Mouse (Mus musculus) hindbrain, embryonic 15.5 days (tissue): ENCODE data around the gene Insig1. TPM values are rescaled to one million over a fixed set of nuclear protein-coding genes. Genes with fewer than 3 reads are reported as not detected.

Experiments
- ATAC-seq: fragments of 200-750 bp; cut with Nextera tagmentation; 2 replicates; pipeline ENCODE4 v1.8.0; 2017; ENCODE audit warnings: low read depth, moderate number of reproducible peaks, moderate TSS enrichment; ENCODE audit not compliant: low FRiP score
- H3K27ac ChIP-seq: fragments of 300-500 bp; sonication (generic); replicated peaks from 2 replicates; pipeline ENCODE4 v1.5.1; 2015; ENCODE audit warnings: mild to moderate bottlenecking, inconsistent platforms
- H3K27me3 ChIP-seq: fragments of 300-500 bp; sonication (generic); 2 replicates; pipeline ENCODE4 v1.6.1; 2015; ENCODE audit warnings: control low read depth, inconsistent platforms
- H3K36me3 ChIP-seq: fragments of 300-500 bp; sonication (generic); 2 replicates; pipeline ENCODE4 v1.6.1; 2015; ENCODE audit warnings: control low read depth, inconsistent platforms
- H3K4me1 ChIP-seq: fragments of 300-500 bp; sonication (generic); replicated peaks from 2 replicates; pipeline ENCODE4 v1.6.1; 2015; ENCODE audit warnings: control low read depth, inconsistent platforms
- H3K4me2 ChIP-seq: fragments of 300-500 bp; sonication (generic); 2 replicates; pipeline ENCODE4 v1.6.1; 2015; ENCODE audit warnings: moderate library complexity, mild to moderate bottlenecking, inconsistent platforms
- H3K4me3 ChIP-seq: fragments of 300-500 bp; sonication (generic); 2 replicates; pipeline ENCODE4 v1.5.1; 2015; ENCODE audit warnings: mild to moderate bottlenecking, inconsistent platforms
- H3K9ac ChIP-seq: fragments of 300-500 bp; sonication (generic); 2 replicates; pipeline ENCODE4 v1.6.1; 2015; ENCODE audit warnings: inconsistent platforms
- H3K9me3 ChIP-seq: fragments of 300-500 bp; sonication (generic); 2 replicates; pipeline ENCODE4 v1.6.1; 2016; ENCODE audit warnings: control low read depth, inconsistent platforms
- WGBS: fragments of 180-500 bp; shearing (Covaris S2); methylation state at CpG from one replicate; pipeline ENCODE4 v1.1.7; 2015; 5-methylcytosine and 5-hydroxymethylcytosine counted together
- polyA plus RNA-seq: library from polyadenylated mRNA; unstranded; fragments of >200 nt; fragmentation: Nextera tagmentation; extraction: Ambion mirVana; gene quantifications from 2 replicates; pipeline ENCODE4 v1.2.1, GENCODE M21; 2015

Insig1 gene
- polyA plus RNA-seq, 1 experiment from 2014 or later, result 80.5 TPM

- H3K9ac ChIP-seq, result no peak overlapping the region
- H3K4me1 ChIP-seq, result no peaks in the 10 kb centered on the region
- ATAC-seq, result no peak
- H3K4me2 ChIP-seq, result no peak overlapping the region
- H3K27me3 ChIP-seq, result no peaks in the 10 kb centered on the region
- no peaks in the 10 kb centered on the region for H3K36me3 ChIP-seq
- no peaks in the 10 kb centered on the region for H3K9me3 ChIP-seq
- H3K27ac ChIP-seq, result no peak overlapping the region
- no peak overlapping the region for H3K4me3 ChIP-seq
- WGBS, result 90% methylated on average over 3 of the region's 3 CpGs
Measured at GRCm38 (mm10) chr5:28040726-28041125, 30.4 kb upstream of the Insig1 start.

DNA sequence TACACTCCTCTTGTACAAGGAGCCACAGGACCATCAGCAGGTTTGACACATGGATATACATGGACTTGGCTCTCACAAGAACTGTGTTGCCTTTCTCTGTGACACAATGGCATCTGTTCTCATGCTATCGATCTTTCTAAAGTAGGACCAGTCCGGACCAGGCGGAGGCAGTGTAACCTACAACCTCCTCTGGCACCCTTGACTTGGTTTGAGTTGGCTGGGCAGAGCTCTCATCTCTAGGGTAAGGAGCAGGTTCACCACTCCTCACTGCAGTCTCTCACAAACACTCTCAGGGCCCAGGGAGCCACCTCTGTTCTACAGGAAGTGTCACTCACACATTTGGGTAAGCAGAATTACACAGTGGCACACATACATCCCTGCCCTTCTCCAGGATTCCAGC, 29.1 kb upstream of the Insig1 start:
- no peak for ATAC-seq
- Histone ChIP-seq H3K36me3 (no peaks in the 10 kb centered on the region), H3K4me1 (no peaks in the 10 kb centered on the region), H3K4me3 (no peak overlapping the region), H3K27me3 (no peaks in the 10 kb centered on the region), H3K27ac (no peak overlapping the region), H3K9me3 (no peaks in the 10 kb centered on the region), H3K9ac (no peak overlapping the region), H3K4me2 (no peak overlapping the region)
- WGBS, result 98% methylated on average over 3 of the region's 3 CpGs

- H3K4me2 ChIP-seq, result no peak overlapping the region
- H3K27me3 ChIP-seq, result no peaks in the 10 kb centered on the region
- H3K9ac ChIP-seq, result no peak overlapping the region
- H3K4me1 ChIP-seq, result no peaks in the 10 kb centered on the region
- no peak for ATAC-seq
- 82% methylated on average over 2 of the region's 2 CpGs for WGBS
- H3K36me3 ChIP-seq, result no peaks in the 10 kb centered on the region
- H3K27ac ChIP-seq, result no peak overlapping the region
- no peaks in the 10 kb centered on the region for H3K9me3 ChIP-seq
- H3K4me3 ChIP-seq, result no peak overlapping the region
Measured at GRCm38 (mm10) chr5:28042779-28043178, 28.4 kb upstream of the Insig1 start.

GRCm38 (mm10) chr5:28043386-28043785, 27.8 kb upstream of the Insig1 start:
- no peak overlapping the region for H3K4me3 ChIP-seq
- no peaks in the 10 kb centered on the region for H3K4me1 ChIP-seq
- no peak overlapping the region for H3K9ac ChIP-seq
- H3K27me3 ChIP-seq, result no peaks in the 10 kb centered on the region
- 79% methylated on average over 5 of the region's 5 CpGs for WGBS
- ATAC-seq, result no peak
- no peaks in the 10 kb centered on the region for H3K9me3 ChIP-seq
- no peaks in the 10 kb centered on the region for H3K36me3 ChIP-seq
- no peak overlapping the region for H3K27ac ChIP-seq
- H3K4me2 ChIP-seq, result no peak overlapping the region

DNA sequence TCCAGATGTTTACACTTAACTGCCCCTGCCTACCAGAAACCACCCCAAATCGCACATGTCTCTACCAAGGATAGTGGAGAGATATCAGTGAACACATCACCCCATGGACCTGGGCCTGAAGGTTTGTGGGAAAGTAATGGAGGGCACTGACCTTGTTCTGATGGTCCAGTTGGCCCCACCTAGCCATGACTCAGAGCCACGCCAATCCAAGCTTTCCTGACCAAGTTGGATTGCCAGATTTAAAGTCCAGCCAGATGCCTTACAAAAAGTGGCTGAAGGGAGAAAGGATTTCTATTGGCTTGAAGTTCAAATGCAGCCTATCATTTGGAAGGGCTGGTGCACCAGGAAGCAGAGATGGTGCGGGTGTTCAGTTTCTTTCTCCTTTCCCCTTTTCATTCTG, 24.2 kb upstream of the Insig1 start:
- Histone ChIP-seq H3K27me3 (no peaks in the 10 kb centered on the region), H3K4me2 (no peak overlapping the region), H3K9me3 (no peaks in the 10 kb centered on the region), H3K4me3 (no peak overlapping the region), H3K27ac (no peak overlapping the region), H3K4me1 (no peaks in the 10 kb centered on the region), H3K9ac (no peak overlapping the region), H3K36me3 (no peaks in the 10 kb centered on the region)
- 86% methylated on average over 3 of the region's 3 CpGs for WGBS
- ATAC-seq, result no peak

DNA sequence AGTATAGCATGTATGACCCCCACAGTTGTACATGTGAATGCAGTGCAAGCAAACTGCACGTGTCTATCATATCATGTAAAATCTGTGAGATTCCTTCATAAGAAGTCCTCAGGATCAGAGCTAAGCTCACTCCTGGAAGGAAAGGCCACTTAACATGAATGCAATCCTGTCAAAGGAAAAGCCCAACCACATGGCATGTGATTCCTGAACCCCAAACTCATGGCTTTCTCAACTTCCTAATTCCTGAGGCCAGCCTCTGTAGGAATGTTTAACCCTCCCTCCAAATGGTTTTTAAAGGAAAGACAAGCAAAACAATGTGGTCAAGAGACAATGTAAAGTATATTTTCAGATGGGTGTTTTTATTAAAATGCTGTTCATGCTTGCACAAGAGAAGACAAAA, 23.2 kb upstream of the Insig1 start:
- no peak for ATAC-seq

DNA sequence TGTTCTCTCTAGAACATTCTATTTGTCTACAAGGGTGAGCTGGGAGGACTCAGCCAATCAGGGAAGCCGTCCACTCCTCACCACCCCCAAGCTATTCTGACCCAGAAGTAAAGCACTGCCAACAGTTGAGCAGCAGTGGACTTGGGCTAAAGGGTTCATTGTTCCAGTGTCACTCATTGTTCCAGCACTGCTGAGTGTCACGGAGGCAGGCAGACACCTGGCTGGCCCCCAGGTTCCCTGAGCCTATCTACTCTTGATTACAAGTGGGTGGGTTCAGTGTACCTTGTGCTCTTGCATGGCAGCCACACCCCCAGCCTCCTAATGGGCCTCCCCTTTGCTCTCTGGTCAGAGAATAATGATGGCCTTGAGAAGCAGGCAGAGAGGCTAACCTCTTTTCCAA, 15.7 kb upstream of the Insig1 start:
- H3K4me2 ChIP-seq, result no peak overlapping the region
- ATAC-seq, result no peak
- H3K27ac ChIP-seq, result no peak overlapping the region
- H3K27me3 ChIP-seq, result no peaks in the 10 kb centered on the region
- no peak overlapping the region for H3K4me3 ChIP-seq
- no peaks in the 10 kb centered on the region for H3K4me1 ChIP-seq
- no peaks in the 10 kb centered on the region for H3K36me3 ChIP-seq
- no peaks in the 10 kb centered on the region for H3K9me3 ChIP-seq
- H3K9ac ChIP-seq, result no peak overlapping the region
- 57% methylated on average over 2 of the region's 2 CpGs for WGBS

More for the DNA sequence above, 23.2 kb upstream of the Insig1 start:
- Histone ChIP-seq H3K4me3 (no peak overlapping the region), H3K9me3 (no peaks in the 10 kb centered on the region), H3K27ac (no peak overlapping the region), H3K27me3 (no peaks in the 10 kb centered on the region), H3K36me3 (no peaks in the 10 kb centered on the region), H3K4me1 (no peaks in the 10 kb centered on the region), H3K4me2 (no peak overlapping the region), H3K9ac (no peak overlapping the region)
- 75% methylated on average over 1 of the region's 1 CpGs for WGBS

DNA sequence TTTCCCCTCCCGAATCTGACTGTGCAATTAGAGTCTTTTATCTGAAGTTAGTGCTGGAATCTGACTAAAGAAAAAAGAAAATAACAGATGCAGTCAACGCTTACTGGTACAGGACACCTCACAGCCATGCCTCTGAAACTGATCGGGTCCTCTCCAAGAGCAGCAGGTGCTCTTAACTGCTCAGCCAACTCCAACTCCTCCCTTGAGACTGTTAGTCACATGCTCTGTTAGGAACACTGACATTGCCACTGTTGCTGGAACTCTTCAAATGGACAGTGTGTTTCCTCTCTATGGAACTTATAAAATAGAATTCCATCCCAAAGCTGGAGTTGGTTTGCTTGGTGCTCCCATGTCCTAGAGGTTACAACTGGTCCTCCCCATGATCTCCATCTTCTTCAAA, 14.3 kb upstream of the Insig1 start:
- no peak for ATAC-seq
- Histone ChIP-seq H3K9me3 (no peaks in the 10 kb centered on the region), H3K27me3 (no peaks in the 10 kb centered on the region), H3K27ac (no peak overlapping the region), H3K36me3 (no peaks in the 10 kb centered on the region), H3K4me1 (no peaks in the 10 kb centered on the region), H3K4me3 (no peak overlapping the region), H3K4me2 (no peak overlapping the region), H3K9ac (no peak overlapping the region)
- WGBS, result 83% methylated on average over 3 of the region's 3 CpGs

- Histone ChIP-seq H3K4me2 (no peak overlapping the region), H3K27me3 (no peaks in the 10 kb centered on the region), H3K36me3 (no peaks in the 10 kb centered on the region), H3K27ac (no peak overlapping the region), H3K4me1 (no peaks in the 10 kb centered on the region), H3K4me3 (no peak overlapping the region), H3K9ac (no peak overlapping the region), H3K9me3 (no peaks in the 10 kb centered on the region)
- no peak for ATAC-seq
Measured at GRCm38 (mm10) chr5:28060506-28060905, 10.7 kb upstream of the Insig1 start.

DNA sequence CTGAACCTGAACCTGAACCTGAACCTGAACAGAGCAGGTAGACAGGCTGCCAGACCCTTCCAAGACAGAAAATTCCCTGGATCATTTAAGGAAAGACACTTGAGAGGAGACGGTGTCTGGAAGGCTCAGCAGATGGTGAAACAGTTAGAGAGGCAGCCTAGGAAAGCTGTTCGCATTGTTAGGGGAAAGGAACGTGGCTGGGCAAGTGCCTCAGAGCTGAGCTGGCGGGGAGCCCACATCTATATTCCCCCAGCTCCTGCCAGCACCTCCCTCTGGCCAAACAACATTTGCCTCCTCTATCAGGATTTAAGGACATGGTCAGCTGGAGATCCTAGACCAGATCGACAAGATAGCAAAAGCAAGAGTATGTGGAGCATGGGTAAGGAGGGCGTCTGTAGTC, 10.2 kb upstream of the Insig1 start:
- H3K4me3 ChIP-seq, result no peak overlapping the region
- H3K36me3 ChIP-seq, result no peaks in the 10 kb centered on the region
- no peak for ATAC-seq
- no peak overlapping the region for H3K4me2 ChIP-seq
- H3K9me3 ChIP-seq, result no peaks in the 10 kb centered on the region
- WGBS, result 81% methylated on average over 6 of the region's 6 CpGs
- H3K27ac ChIP-seq, result no peak overlapping the region
- no peak overlapping the region for H3K9ac ChIP-seq
- no peaks in the 10 kb centered on the region for H3K4me1 ChIP-seq
- no peaks in the 10 kb centered on the region for H3K27me3 ChIP-seq

DNA sequence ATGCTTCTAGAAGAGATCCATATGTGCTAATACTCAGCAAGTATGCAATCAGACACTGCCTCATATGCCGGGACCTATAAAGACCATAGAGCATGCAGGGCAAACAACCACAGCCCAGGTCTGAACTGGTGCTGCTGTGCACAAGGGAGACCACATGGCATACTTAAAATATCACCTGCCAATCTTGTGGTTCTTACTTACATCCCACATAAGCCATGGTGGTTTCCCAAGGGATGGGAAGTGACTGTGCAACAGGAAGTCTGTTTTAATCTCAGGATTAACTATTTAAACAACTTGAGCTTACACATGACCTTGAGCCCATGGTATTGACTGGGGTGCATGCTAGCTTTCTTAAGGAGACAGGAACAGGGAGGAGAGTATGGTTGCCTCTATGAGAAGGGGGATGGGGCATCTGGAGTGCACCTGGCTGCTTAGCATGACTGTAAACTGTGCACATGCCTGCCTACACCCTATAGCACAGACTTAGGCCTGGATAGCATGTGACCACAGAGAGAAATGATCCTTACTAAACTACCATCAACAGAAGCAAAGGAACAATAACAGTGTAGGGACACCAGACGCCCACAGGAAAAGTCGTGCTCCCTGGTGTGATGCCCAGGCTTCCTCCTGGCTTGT, 7.1 kb upstream of the Insig1 start:
- Histone ChIP-seq H3K4me3 (no peak overlapping the region), H3K4me1 (0 out of 2 replicates have a peak, but pooled peaks cover under 1% of the 10 kb centered on the region), H3K4me2 (no peak overlapping the region), H3K27me3 (no peaks in the 10 kb centered on the region), H3K9me3 (no peaks in the 10 kb centered on the region), H3K9ac (no peak overlapping the region), H3K36me3 (no peaks in the 10 kb centered on the region), H3K27ac (no peak overlapping the region)
- ATAC-seq, result no peak
- WGBS, result 72% methylated on average over 3 of the region's 3 CpGs

- 78% methylated on average over 4 of the region's 4 CpGs for WGBS
- no peaks in the 10 kb centered on the region for H3K36me3 ChIP-seq
- ATAC-seq, result no peak
- peaks cover 12% of the 10 kb centered on the region for H3K4me1 ChIP-seq
- H3K9me3 ChIP-seq, result no peaks in the 10 kb centered on the region
- H3K4me2 ChIP-seq, result no peak overlapping the region
- no peak overlapping the region for H3K4me3 ChIP-seq
- no peak overlapping the region for H3K9ac ChIP-seq
- no peaks in the 10 kb centered on the region for H3K27me3 ChIP-seq
- no peak overlapping the region for H3K27ac ChIP-seq
Measured at GRCm38 (mm10) chr5:28065275-28065674, 5.9 kb upstream of the Insig1 start.

DNA sequence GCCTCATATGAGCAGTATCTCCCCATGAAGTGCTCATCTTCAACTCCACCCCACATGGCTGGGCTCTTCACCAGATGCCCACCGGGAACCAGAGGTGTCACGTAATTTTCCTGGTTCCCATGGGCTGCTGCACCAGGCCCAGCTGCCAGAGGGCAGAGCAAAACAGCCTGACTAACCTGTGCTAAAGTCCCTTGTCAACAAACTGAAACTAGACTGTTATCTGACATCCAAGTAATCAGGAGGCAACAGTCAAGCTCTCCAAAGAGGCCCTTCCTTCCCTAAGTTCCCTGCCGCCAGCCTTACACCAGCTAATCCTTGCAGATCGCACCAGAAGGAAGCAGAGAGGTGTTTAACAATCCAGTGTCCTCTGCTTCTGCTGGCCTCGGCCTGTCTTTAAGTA, 4.9 kb upstream of the Insig1 start:
- Histone ChIP-seq H3K36me3 (no peaks in the 10 kb centered on the region), H3K27ac (no peak overlapping the region), H3K27me3 (no peaks in the 10 kb centered on the region), H3K4me2 (no peak overlapping the region), H3K4me3 (no peak overlapping the region), H3K9me3 (no peaks in the 10 kb centered on the region), H3K9ac (no peak overlapping the region), H3K4me1 (peaks cover 16% of the 10 kb centered on the region)
- 84% methylated on average over 5 of the region's 5 CpGs for WGBS
- ATAC-seq, result no peak
